Mouse (Mus musculus): ENCODE measurements around the gene Neurl4. TPM values are rescaled to one million over a fixed set of nuclear protein-coding genes. Genes with fewer than 3 reads are reported as not detected.
"Not testable (repeated sequence)": the region's sequence is repeated elsewhere in the genome, so short reads cannot be mapped to it uniquely, and the experiment has no call there.

Neurl4 gene
- polyA plus RNA-seq, 1 experiment from 2014 or later = 14.2 TPM

DNA sequence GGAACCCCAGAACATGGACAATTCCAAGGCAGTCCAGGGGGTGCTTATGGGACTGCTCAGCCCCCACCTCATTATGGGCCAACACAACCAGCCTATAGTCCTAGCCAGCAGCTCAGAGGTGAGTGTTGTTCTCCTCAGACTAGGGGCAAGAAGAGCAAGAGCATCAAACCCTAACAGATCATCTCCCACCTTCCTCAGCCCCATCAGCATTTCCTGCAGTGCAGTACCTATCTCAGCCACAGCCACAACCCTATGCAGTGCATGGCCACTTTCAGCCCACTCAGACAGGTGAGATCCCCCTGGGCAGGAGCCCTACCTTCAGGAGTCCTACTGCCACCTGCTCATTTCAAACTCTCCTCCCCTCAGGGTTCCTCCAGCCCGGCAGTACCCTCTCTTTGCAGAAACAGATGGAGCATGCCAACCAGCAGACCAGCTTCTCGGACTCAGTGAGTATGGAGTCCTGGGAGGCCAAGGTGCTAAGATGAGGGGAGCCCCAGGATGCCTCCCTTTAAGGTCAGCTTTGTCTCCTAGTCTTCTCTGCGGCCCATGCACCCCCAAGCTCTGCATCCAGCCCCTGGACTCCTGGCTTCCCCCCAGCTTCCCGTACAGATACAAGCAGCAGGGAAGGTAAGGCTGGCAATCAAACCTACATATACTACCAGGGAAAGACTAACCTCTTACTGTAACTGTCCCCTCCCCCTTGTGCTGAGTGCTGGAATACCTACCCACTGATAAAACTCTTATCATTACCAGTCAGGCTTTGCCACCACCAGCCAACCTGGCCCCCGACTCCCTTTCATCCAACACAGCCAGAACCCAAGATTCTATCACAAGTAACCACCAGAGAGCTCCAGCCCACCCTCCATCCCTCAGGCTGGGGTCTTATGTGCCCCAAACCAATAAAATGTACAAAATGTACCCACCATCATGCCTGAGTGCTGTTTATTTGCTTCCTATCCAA, 15.1 kb downstream of the Neurl4 start:
- H3K9me3 ChIP-seq = no peaks in the 10 kb centered on the region
- H3K27ac ChIP-seq = no peak overlapping the region
- peaks cover 40% of the 10 kb centered on the region for H3K4me1 ChIP-seq
- H3K4me2 ChIP-seq (replicated peaks) = peak overlapping the region; percentile 98
- H3K9ac ChIP-seq = peak overlapping the region; percentile 85; the same call in 1 of the 2 replicates
- WGBS = 64% methylated on average over 5 of the region's 5 CpGs
- H3K4me3 ChIP-seq = peak overlapping the region; percentile 91; the same call in 1 of the 2 replicates
- no peaks in the 10 kb centered on the region for H3K27me3 ChIP-seq
- H3K36me3 ChIP-seq = peaks cover 67% of the 10 kb centered on the region
- no peak for ATAC-seq (ENCODE audit: insufficient number of reproducible peaks, insufficient read depth, low FRiP score, low TSS enrichment)

DNA sequence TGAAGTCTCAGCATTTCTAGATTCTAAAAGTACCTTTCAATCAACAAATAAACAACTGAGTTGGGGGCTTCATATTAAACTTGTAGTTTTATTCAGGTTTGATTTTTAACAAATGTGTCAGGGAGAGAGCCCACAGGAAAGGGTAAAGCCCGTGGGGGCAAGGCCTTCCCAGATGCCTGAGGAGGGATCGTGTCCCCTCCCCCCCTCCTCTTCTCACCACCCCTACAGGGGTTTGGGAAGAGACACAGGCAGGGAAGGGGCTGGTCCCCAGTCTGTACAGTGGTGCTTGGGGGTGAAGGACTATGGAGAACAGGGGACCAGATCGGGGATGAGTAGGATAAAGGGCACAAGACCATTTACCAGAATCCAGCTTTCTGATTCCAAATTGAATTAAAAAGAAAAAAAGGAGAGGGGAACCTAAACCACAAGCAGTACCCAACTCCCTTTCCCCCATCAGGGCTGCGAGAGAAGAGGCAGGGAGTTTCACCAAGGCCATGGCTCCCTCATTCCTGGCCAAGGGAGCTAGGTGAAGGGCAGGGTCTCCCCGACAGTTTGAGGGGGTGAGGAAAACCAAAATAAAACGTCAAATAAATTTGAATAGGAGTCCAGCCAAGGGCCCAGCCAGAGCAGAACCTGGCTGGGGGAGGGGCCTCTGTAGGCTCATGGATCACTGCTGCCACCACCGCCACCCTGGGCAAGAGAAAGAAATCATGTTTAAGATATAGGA, 15.9 kb downstream of the Neurl4 start:
- 57% methylated on average over 7 of the region's 7 CpGs for WGBS
- H3K4me2 ChIP-seq (replicated peaks); H3K4me3 ChIP-seq; H3K27me3 ChIP-seq; ATAC-seq (ENCODE audit: insufficient number of reproducible peaks, insufficient read depth, low FRiP score, low TSS enrichment); H3K9me3 ChIP-seq; H3K9ac ChIP-seq; H3K27ac ChIP-seq: not testable (repeated sequence)
- Histone ChIP-seq H3K4me1 (peaks cover 40% of the 10 kb centered on the region), H3K36me3 (peaks cover 58% of the 10 kb centered on the region)

DNA sequence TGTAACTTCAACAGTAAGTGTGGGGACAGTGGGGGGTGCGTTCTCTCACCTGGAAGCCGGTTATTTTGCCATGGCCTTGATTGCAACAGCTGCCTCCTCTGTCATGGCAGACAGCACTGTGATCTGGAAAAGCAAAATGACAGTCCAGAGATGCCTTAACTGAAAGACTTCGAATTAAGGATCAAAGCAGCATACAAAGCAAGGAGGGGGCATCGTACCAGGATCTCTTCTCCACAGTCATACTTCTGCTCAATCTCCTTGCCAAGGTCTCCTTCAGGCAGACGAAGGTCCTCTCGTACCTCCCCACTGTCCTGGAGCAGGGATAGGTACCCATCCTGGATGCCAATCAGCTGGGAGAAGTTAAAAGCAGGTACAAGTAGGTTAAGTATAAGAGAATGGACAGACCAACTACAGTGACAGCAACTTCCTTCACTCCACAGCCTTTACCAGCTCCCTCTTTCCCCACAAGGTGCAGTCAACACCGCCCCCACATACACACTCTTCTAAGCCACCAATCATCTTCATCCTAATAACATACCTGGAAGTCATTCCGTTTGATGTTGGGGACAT, 16.6 kb downstream of the Neurl4 start:
- no peak overlapping the region for H3K27ac ChIP-seq
- WGBS = 87% methylated on average over 8 of the region's 8 CpGs
- no peaks in the 10 kb centered on the region for H3K9me3 ChIP-seq
- H3K4me3 ChIP-seq = no peak overlapping the region
- peaks cover 40% of the 10 kb centered on the region for H3K4me1 ChIP-seq
- H3K27me3 ChIP-seq = no peaks in the 10 kb centered on the region
- ATAC-seq (ENCODE audit: insufficient number of reproducible peaks, insufficient read depth, low FRiP score, low TSS enrichment) = no peak
- no peak overlapping the region for H3K9ac ChIP-seq
- no peak overlapping the region for H3K4me2 ChIP-seq (replicated peaks)
- peaks cover 52% of the 10 kb centered on the region for H3K36me3 ChIP-seq

DNA sequence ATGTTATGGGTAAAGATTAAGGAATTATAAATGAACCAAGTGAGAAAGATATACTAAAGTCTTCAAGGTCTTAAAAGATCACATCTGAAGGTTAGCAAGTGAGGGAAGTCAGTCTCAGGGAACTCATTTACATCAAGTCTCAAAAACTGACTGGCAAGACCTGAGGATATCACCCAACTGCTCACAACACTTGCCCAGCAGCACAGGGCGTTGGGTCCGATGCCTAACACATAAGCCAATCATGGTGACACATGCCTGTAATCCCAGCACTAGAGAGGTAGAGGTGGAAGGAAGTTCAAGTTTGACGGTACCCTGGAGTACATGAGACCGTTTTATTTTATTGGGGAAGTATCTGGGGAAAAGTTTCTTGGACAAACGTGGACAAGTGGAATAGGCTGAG, 17.2 kb downstream of the Neurl4 start:
- Histone ChIP-seq H3K4me2 (replicated peaks) (no peak overlapping the region), H3K4me3 (no peak overlapping the region), H3K9me3 (no peaks in the 10 kb centered on the region), H3K4me1 (peaks cover 38% of the 10 kb centered on the region), H3K9ac (no peak overlapping the region), H3K36me3 (peaks cover 45% of the 10 kb centered on the region), H3K27ac (no peak overlapping the region), H3K27me3 (no peaks in the 10 kb centered on the region)
- 83% methylated on average over 5 of the region's 5 CpGs for WGBS
- ATAC-seq (ENCODE audit: insufficient number of reproducible peaks, insufficient read depth, low FRiP score, low TSS enrichment) = no peak

DNA sequence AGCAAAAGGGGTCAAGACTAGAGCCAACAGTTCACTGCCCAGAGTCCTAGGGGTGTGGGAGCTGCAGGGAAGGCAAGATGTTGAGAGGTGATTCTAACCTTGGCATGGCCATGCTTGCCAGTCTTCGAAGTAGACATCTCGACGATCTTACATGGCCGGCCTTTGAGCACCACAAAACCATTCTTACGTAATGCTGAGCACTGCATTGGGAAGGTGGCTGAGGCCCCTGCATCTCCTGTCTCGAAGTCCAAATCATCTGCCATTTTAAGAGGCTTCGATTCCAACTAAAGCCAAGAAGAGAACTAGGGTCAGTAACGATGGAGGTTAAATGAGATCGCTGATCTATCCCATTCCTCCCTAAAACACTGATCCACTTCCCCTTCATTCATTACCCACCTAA, 18.2 kb downstream of the Neurl4 start:
- peaks cover 42% of the 10 kb centered on the region for H3K36me3 ChIP-seq
- WGBS = 84% methylated on average over 9 of the region's 9 CpGs
- peak overlapping the region; percentile 85 for H3K4me2 ChIP-seq (replicated peaks)
- H3K9ac ChIP-seq = peak overlapping the region; percentile 98; the same call in 1 of the 2 replicates
- no peaks in the 10 kb centered on the region for H3K9me3 ChIP-seq
- H3K4me3 ChIP-seq = peak overlapping the region; percentile 98
- H3K27me3 ChIP-seq = no peaks in the 10 kb centered on the region
- no peak for ATAC-seq (ENCODE audit: insufficient number of reproducible peaks, insufficient read depth, low FRiP score, low TSS enrichment)
- H3K27ac ChIP-seq = peak overlapping the region; percentile 97; the same call in 1 of the 2 replicates
- H3K4me1 ChIP-seq = peaks cover 32% of the 10 kb centered on the region

DNA sequence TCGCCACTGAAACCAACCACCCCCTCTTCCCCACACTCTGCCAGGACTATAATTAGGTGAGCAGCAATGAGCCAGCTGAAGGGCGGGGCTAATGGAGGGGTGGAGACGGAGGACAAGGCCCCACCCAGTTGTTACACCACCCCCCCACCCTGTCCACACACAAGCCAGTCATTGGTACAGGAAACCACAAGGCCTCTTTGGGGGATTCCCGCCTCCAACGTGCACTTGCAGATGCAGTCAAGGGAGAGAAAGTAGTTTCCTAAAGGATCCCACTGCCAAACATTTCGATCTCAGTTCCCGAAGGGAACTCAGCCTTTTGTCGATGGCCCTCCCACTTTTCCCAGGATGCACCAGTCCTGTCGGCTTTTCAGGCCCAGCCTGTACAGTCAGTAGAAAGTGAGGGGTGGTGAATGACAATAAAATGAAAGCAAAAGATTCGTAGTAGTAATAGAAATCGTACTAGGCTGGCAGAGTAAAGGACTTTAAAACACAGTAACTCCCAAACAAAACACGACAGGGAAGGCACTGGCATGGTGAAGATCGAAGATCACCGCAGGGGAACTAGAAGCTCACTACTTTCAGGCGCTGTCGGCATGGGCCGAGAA, 18.9 kb downstream of the Neurl4 start:
- Histone ChIP-seq H3K9ac (peak overlapping the region; percentile 98), H3K9me3 (no peaks in the 10 kb centered on the region), H3K4me1 (peaks cover 29% of the 10 kb centered on the region), H3K36me3 (peaks cover 42% of the 10 kb centered on the region), H3K4me2 (replicated peaks) (peak overlapping the region; percentile 85), H3K27ac (peak overlapping the region; percentile 97), H3K27me3 (no peaks in the 10 kb centered on the region), H3K4me3 (peak overlapping the region; percentile 98)
- no peak for ATAC-seq (ENCODE audit: insufficient number of reproducible peaks, insufficient read depth, low FRiP score, low TSS enrichment)
- WGBS = under 1% methylated on average over 17 of the region's 17 CpGs

DNA sequence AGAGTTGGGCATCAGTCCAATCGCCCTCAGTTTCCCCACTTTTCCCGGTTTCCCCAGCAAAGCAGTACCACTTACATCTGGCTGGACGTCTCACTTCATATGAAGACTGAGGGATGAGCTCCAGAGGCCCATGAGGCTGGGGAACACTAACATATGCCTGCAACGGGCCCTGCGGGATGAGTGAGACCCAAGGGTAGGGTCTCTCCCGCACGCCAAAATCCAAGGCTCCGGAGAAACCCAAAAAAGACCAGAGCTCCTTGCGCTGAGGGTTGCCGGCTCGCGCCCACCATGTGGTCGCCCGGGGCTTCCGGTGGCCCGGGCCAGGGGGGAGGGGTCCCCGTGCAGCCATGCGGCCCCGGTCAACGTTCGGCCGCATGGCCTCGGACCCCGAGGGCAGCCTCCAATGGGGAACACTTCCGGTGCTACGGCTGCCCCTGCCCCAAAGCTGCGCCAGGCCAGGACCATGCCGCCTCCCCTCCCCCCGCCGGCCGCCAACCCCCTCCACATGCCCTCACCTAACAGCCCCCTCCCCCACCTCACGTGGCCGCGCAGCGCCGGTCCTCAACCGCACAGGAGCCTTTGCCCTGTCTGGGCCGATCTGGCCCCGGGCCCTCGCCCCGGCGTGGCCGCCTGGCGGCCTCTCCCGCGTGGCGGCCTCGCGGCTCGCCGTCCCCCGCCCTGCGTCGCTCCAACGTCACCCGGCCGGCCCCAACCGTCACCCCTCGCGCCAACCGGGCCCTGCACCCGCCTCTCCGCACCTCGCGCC, 19.6 kb downstream of the Neurl4 start:
- ATAC-seq (ENCODE audit: insufficient number of reproducible peaks, insufficient read depth, low FRiP score, low TSS enrichment) = no peak; the same call in 1 of the 2 replicates
- peaks cover 22% of the 10 kb centered on the region for H3K4me1 ChIP-seq
- under 1% methylated on average over 56 of the region's 65 CpGs for WGBS

DNA sequence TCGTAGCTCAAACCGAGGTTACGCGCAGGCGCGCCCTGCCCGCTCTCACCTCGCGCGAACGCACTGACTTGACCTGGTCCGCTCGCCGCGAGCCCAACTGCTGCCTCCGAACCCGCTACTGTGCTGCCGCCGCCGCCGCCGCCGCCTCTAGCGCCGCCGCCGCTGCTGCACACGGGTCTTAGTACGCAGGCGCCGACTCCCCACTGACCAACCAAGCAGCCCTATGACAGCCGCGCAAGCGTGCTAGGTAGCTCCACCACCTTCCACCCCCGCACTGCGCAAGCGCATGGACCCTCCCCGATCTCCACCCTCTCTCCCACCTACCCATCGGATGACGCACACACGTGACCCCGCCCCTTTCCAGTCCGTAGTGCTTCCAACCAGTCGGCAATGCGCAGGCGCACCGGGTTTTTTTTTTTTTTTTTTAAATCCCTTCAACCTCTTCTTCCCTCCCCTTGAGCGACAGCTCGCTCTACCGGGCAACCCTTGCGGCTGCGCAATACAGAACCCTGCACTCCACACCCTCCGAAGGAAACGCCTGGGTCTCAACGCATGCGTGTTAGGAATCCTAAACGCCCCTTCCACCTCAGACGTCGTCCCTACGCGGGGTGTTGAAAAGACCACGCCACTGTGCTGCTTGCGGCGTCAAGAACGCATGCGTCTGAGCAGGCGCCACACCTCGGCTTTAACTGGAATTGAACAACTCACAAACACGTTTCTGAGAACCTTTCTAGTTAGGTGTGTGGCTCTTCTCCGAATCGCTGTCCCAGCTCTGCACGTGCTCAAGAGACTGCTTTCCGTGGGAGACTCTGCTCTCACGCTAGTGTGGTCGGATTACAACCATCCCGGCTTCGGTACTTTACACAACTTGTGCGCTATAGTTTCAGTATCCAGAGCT, 20.5 kb downstream of the Neurl4 start, which contains the start of gene Eif5a:
Gene Eif5a (minus strand): TSS at position 845 of the 898 bp plus-strand sequence.
- peak within 1 kb of the TSS; percentile 98 for H3K4me3 ChIP-seq
- peaks cover 26% of the 10 kb centered on the region for H3K36me3 ChIP-seq
- H3K9me3 ChIP-seq = no peaks in the 10 kb centered on the region
- under 1% methylated on average over 78 of the region's 78 CpGs for WGBS
- no peaks in the 10 kb centered on the region for H3K27me3 ChIP-seq
- ATAC-seq (ENCODE audit: insufficient number of reproducible peaks, insufficient read depth, low FRiP score, low TSS enrichment) = peak; percentile 97
- peak within 1 kb of the TSS; percentile 85 for H3K4me2 ChIP-seq (replicated peaks)
- H3K27ac ChIP-seq = peak within 1 kb of the TSS; percentile 97
- peak within 1 kb of the TSS; percentile 98 for H3K9ac ChIP-seq
- H3K4me1 ChIP-seq = peaks cover 13% of the 10 kb centered on the region

More for the DNA sequence above, 19.6 kb downstream of the Neurl4 start:
- H3K4me2 ChIP-seq (replicated peaks) = peak overlapping the region; percentile 85
- peak overlapping the region; percentile 98 for H3K9ac ChIP-seq
- H3K9me3 ChIP-seq = no peaks in the 10 kb centered on the region
- H3K4me3 ChIP-seq = peak overlapping the region; percentile 98
- peak overlapping the region; percentile 97 for H3K27ac ChIP-seq
- H3K27me3 ChIP-seq = no peaks in the 10 kb centered on the region
- H3K36me3 ChIP-seq = peaks cover 35% of the 10 kb centered on the region

DNA sequence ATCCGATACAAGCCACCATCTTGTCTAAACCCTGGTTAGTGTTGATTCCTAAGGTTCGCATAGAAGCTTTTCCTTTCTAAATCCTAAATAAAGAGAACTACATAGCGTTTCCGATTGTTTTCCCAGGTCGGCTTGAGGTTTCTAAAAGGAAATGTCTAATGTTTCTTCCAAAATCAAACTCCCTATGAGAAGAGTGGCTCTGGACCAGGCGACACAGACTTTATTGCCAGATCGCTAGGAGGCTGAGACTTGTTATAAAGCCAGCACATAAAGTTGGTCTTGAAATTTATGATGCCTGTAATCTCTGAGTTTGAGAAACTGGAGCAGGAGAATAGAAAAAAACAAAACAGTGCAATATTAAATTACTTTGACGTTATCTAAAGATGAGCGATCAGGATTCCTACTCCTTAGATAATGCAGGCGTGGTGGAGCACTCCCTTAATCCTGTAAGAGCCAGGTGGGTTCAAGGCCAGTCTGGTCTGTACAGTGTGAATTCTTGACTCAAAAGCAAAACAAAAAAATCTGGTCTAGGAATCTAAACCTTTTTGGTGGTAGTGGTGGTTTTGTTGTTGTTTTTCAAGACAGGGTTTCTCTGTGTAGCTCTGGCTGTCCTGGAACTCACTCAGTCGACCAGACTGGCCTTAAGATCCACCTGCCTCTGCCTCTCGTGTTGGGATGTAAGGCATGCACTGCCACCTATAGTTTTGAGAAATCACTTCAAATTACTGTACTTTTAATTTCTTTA, 21.3 kb downstream of the Neurl4 start:
- Histone ChIP-seq H3K9me3 (no peaks in the 10 kb centered on the region), H3K4me2 (replicated peaks) (peak overlapping the region; percentile 85), H3K36me3 (peaks cover 18% of the 10 kb centered on the region), H3K4me3 (peak overlapping the region; percentile 98), H3K4me1 (peaks cover 11% of the 10 kb centered on the region), H3K9ac (peak overlapping the region; percentile 36; the same call in 1 of the 2 replicates), H3K27ac (peak overlapping the region; percentile 97), H3K27me3 (no peaks in the 10 kb centered on the region)
- no peak for ATAC-seq (ENCODE audit: insufficient number of reproducible peaks, insufficient read depth, low FRiP score, low TSS enrichment)
- 5% methylated on average over 12 of the region's 12 CpGs for WGBS
